Mouse (Mus musculus) urinary bladder, postnatal 10 days (tissue): ENCODE results near the gene Cnbp.

Experiments used
- DNase-seq: peaks from one replicate; pipeline ENCODE4 v3.0.0; 2022; ENCODE audit warnings: low spot score

The Cnbp gene

DNA sequence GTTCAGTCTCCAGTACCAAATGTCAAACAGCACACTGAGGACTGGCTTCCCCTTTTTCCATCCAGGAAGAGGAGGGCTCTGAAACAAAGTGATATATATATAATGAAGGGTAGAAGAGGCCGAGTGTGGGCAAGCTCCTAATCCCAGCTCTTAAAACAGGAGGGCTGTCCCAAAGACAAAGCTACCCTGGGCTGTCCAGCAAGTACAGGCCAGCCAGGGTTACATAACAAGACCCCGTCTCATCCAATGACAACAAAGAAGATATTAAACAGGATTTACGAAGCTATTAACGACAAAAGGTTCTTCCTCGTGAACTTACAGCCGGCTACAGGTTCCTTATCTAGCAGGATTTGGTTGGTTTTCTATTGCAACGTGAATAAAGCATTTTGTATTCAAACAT, 46.0 kb downstream of the Cnbp start:
- no peak for DNase-seq

DNA sequence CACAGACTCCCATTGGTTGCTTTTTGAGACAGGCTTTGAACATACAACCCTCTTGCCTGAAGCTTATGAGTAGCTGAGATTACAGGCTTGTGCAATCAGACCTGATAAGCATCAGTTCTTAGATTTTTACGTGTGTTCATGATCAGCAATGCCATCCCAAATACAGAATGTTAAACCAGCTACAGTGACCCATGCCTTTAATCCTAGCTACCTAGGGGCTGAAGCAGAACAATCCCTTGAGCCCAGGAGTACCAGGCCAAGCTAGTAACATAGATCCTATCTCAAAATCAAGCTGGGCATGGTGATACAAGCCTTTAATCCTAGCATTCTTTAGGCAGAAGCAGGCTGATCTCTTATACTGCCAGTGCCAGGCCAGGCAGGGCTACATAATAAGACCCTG, 46.9 kb downstream of the Cnbp start:
- DNase-seq, result no peak

DNA sequence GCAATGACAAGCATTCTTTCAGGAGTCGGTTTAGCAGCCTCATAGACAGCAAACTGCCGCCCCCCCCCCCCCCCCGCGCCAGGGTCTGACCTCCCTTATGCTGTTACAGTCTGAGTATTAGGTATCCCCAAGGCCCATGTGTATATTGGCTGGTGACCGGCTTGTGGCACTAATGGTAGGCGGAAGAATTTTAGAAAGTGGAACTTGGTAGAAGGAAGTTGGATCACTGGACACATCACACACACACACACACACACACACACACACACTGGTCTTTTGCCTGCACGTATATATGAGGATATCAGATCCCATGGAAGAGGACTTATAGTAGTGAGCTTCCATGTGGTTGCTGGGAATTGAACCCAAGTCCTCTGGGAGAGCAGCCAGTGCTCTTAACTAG, 48.4 kb downstream of the Cnbp start:
- DNase-seq, result no peak

DNA sequence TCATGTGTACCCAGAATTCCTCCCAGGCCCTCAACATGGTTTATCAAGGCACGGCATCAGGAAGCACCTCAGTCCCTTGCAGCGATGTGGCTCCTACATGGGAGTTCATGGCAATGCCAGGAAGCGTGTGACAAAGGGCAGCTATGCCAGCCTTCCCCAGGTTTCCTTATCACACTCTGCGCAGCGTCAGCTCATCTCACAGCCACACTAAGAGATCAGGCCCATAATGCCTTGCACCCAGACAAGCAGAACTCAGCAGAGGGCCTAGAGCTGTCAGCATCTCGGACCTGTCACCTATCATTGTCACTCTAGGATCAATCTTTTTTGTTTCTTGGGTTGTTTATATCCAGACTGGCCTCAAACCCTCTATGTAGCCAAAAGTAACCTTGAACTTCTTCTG, 51.3 kb downstream of the Cnbp start:
- no peak for DNase-seq

DNA sequence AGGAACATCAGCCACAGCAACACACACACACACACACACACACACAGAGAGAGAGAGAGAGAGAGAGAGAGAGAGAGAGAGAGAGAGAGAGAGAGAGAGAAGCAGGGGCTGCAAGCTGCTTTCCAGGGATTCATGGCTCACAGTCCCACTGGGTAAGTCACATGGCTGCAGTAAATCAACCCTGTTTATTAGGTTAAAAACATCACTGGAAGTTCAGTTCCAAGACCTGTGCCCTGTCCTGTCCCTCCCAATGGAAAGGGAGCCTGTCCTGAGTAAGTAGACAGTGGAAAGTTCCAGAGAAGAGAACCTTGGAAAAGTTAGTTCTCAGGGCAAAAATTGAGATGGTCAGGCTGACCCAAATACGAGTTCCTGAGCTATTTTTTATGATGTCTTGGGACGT, 53.6 kb downstream of the Cnbp start:
- no peak for DNase-seq

DNA sequence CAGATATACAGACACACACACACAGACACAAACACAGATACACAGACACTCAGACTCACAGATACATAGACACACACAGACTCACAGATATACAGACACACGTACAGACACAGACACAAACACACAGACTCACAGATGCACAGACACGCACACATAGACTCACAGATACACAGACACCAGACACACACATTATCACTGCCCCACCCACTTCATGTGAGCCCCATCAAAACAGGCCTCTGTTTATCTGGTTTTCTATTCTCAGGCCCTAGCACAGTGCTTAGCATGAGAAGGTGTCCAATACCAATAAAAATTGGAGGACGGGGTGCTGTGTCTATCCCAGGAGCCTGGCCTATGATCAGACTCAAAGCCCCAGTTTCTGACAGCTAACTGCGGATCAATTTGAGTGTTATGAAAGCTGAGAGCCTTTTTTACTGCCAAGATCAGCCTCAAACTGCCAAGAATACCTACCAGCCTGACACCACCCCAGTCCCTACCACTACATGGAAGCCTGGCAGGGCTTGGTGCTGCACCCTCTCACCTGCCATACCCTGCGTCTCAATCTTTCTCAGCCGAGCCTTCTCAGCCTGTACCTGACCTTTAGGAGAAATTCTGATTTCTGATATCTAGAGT, 54.5 kb downstream of the Cnbp start:
- DNase-seq, result no peak

DNA sequence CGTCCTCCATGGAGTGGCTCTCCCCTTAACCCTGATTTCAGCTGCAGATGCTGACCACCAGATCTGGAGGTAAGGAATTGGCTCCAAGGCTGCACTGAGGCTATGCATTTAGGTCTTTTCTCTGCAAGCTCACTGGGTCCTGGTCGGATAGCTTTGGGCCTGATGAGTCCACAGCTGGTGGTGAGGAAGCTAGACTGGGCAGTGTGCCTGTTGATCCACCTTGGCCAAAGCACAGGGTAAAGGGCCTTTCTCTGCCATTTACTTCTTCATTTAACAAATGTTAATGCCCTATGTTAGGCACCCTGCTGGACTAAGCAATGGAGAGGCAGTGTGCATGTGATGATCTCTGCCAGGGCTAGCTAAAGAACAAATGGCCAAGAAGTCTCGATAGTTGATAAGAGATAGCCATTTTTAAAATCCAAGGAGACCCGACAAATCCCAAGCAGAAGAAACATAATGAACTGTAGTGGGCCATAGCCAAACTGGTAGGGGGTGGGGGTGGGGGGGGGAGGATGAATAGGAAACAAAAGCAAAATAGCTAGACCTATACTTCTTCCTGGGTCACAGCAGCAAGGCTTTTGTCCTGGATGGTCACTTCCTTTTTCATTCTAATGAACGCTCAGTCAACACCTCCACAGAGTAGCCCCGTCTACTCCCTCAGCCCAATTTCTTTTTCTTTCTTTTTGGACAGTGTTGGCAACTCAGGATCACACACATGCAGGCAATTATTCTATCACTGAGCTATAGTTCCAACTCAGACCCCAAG, 55.3 kb downstream of the Cnbp start:
- no peak for DNase-seq

DNA sequence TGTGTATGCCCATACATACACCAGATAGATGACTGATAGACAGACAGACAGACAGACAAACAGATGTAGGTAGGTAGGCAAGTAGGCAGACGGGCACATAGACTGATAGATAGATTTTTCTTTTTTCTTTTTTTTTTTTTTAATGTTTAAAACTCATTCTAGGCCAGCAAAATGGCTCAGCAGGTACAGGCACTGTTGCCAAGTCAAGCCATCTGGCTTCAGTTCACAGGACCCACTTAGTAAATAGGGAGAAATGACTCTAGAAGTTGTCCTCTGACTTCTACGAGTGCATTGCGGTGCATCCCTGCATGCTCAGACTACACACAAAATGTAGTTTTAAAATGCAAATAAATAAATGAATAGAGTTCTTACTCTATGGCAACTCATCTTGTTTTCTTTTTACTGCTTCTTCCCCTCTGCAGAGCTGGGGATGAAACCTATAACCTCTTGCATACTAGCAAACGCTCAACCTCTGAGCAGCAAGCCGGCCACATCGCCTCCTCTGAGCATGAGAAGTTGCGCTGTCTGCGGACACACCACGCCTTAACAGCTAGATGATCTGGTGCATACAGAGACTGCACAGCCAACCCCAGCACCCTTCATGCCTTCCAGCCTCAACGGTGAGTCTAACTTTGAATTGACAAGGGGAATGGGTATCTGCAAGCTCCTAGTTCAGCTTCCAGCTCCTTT, 56.9 kb downstream of the Cnbp start:
- DNase-seq, result no peak
